Mouse (Mus musculus): ENCODE measurements around the gene Rhox2h.
"Not testable (repeated sequence)": the region's sequence is repeated elsewhere in the genome, so short reads cannot be mapped to it uniquely, and the experiment has no call there.

DNA sequence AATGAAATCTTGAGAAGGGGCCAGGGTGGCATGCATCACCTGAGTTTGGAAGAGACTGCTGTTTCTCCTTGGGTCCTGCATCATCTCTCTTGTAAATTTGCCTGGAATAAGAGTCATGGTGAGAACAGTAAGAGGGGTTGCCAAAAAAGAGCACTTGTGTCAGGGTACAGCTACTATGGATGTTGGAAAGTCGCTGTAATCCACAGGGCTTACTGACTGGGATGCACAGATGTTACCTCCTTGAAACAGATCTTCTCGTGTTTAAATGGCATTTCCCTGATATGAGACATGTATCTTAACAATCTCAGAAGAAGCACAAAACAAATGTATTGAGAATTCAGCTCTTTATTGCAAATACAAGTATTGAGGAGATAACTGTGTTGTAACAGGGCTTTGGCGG is 4.4 kb downstream of the Rhox2h start, which contains the start of gene Rhox3h:
- not testable (repeated sequence) for TF ChIP-seq POLR2A (IDR thresholded peaks at IDR 0.05; ENCODE audit: low read depth, low read length); CTCF (IDR thresholded peaks at IDR 0.05; ENCODE audit: borderline replicate concordance, insufficient read depth, low read length)

All from embryonic fibroblast, embryonic 13.5 days (primary cell).